10 mouse cellular contexts compared by ENCODE assay signal in the genomic region with DNA sequence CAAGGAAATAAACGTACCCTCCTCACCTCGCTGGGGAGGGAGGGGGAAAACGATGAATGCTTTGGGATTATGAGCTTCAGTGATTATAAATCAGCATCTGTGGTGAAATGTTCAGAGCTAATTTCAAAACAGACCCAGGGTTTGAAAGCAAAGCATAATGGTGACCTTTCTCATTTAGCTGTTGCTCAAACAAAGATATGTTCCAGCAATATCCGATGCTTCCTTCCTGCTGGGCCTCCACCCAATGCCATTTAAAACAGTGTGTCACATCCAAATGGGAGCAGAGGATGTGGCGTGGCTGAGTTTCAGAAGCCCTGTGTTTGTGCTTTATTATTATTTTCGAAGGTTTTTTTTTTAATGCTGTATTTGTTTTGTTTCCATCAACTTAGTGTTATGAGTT. TPM values are rescaled to one million over a fixed set of nuclear protein-coding genes. Genes with fewer than 3 reads are reported as not detected.
DNase-seq lines count a peak whose midpoint lies in the region; ATAC-seq and TF ChIP-seq lines count a peak whose summit lies in the region.
"Had no signal": no experiment of that assay in that cellular context is flagged by ENCODE, and none has a peak within 500 bp of the region (broad histone marks: within the 10 kb centered on the region; RNA-seq: fewer than 3 reads in every experiment).

No protein-coding gene starts in this region.

- no peak overlapping the region for H3K9ac ChIP-seq in midbrain, embryonic 11.5 days (ENCODE audit: low read length)
- H3K9ac ChIP-seq: midbrain, embryonic 15.5 days had no signal

- no peak for TF ChIP-seq POLR2A in spleen, adult 2 months (IDR thresholded peaks at IDR 0.05; ENCODE audit: low read depth, low read length)

- H3K9me3 ChIP-seq in midbrain, embryonic 11.5 days (ENCODE audit: control insufficient read depth, low read length) = no peaks in the 10 kb centered on the region
- H3K9me3 ChIP-seq: midbrain, embryonic 15.5 days had no signal

- no peaks in the 10 kb centered on the region for H3K27me3 ChIP-seq in spleen, adult 2 months (ENCODE audit: control insufficient read depth, insufficient read depth, low read length)
- no peaks in the 10 kb centered on the region for H3K27me3 ChIP-seq in midbrain, embryonic 11.5 days (ENCODE audit: control insufficient read depth, insufficient read depth, low read length)
- H3K27me3 ChIP-seq: midbrain, embryonic 15.5 days had no signal

- peak overlapping the region; percentile 30; the same call in 1 of the 2 replicates for H3K27ac ChIP-seq in spleen, adult 2 months (ENCODE audit: insufficient read depth, low read length)
- no peak overlapping the region for H3K27ac ChIP-seq in midbrain, embryonic 11.5 days (ENCODE audit: low read depth, low read length)
- H3K27ac ChIP-seq: midbrain, embryonic 15.5 days had no signal

- H3K36me3 ChIP-seq in spleen, adult 2 months (ENCODE audit: control insufficient read depth, insufficient read depth, low read length) = no peaks in the 10 kb centered on the region
- no peaks in the 10 kb centered on the region for H3K36me3 ChIP-seq in midbrain, embryonic 11.5 days (ENCODE audit: control insufficient read depth, insufficient read depth, low read length)
- H3K36me3 ChIP-seq: midbrain, embryonic 15.5 days had no signal

- no peak overlapping the region for H3K4me2 ChIP-seq in midbrain, embryonic 11.5 days
- H3K4me2 ChIP-seq: midbrain, embryonic 15.5 days had no signal

- peak; percentile 41 to 80 for DNase-seq in adrenal gland, adult (ENCODE audit: inconsistent age in 2 of 2, low spot score in 1 of 2)
- DNase-seq in adrenal gland, postnatal 25 days = no peak
- DNase-seq in spleen, adult 2 months (ENCODE audit: low read depth in 1 of 2, low spot score in 2 of 2) = no peak
- no peak for DNase-seq in spleen, postnatal 4 days (ENCODE audit: low spot score in 2 of 2)
- DNase-seq in kidney, postnatal 10 days = peak; percentile 67
- DNase-seq in urinary bladder, postnatal 25 days (ENCODE audit: low spot score) = no peak
- DNase-seq in midbrain, embryonic 11.5 days (ENCODE audit: low spot score, missing footprints) = no peak
- DNase-seq in urinary bladder, adult 2 months (ENCODE audit: low spot score) = no peak
- DNase-seq: spleen, adult 18-20 months had no signal

- no peak for TF ChIP-seq CTCF in spleen, adult 2 months (IDR thresholded peaks at IDR 0.05; ENCODE audit: extremely low read depth, insufficient read depth, insufficient read length, insufficient replicate concordance)

- WGBS in spleen, adult 2 months = 62% methylated on average over 6 of the region's 6 CpGs
- WGBS in midbrain, embryonic 11.5 days = 80% methylated on average over 6 of the region's 6 CpGs

- no peak for ATAC-seq in midbrain, embryonic 11.5 days (ENCODE audit: low FRiP score)
- ATAC-seq: midbrain, embryonic 15.5 days had no signal

- H3K4me3 ChIP-seq in spleen, adult 2 months (ENCODE audit: extremely low read depth, insufficient read depth, insufficient read length) = no peak overlapping the region
- H3K4me3 ChIP-seq in midbrain, embryonic 11.5 days (ENCODE audit: low read depth, low read length) = no peak overlapping the region
- H3K4me3 ChIP-seq: midbrain, embryonic 15.5 days had no signal

- H3K4me1 ChIP-seq in spleen, adult 2 months (ENCODE audit: control insufficient read depth, insufficient read depth, insufficient read length) = no peaks in the 10 kb centered on the region
- H3K4me1 ChIP-seq in midbrain, embryonic 11.5 days (ENCODE audit: control insufficient read depth, insufficient read depth, low read length) = no peaks in the 10 kb centered on the region
- H3K4me1 ChIP-seq: midbrain, embryonic 15.5 days had no signal

RNA-seq across cellular contexts. Expression of a gene that starts 37.1 kb away (rescaled TPM):
- total RNA-seq in adrenal gland, postnatal 25 days (2021) = 47.2 and 57.1 TPM in 2 replicates
- polyA plus RNA-seq in spleen, adult 2 months (2012; rRNA removed) = 6.2 and 7.5 TPM in 2 replicates
- polyA plus RNA-seq in midbrain, embryonic 11.5 days (2014; fragmentation: Nextera tagmentation; extraction: Ambion mirVana) = 36.7 and 40.6 TPM in 2 replicates
- 38.3 and 41.1 TPM in 2 replicates for polyA plus RNA-seq in urinary bladder, adult 2 months (2012; rRNA removed)

Comparison
In these comparisons a context has a peak if more than half of its experiments do, and no peak if none do; other contexts are left out.
1. DNase-seq: peak in adrenal gland, adult (2 of 2) and kidney, postnatal 10 days (single experiment); none in adrenal gland, postnatal 25 days (single experiment), spleen, adult 2 months (0 of 2), spleen, postnatal 4 days (0 of 2), urinary bladder, postnatal 25 days (single experiment), midbrain, embryonic 11.5 days (single experiment) and urinary bladder, adult 2 months (single experiment).